Mouse (Mus musculus) thymus, adult 2 months (tissue): Measurements from ENCODE around the gene Zswim9.

Experiments used
- CTCF ChIP-seq: fragments of 200-500 bp; IDR thresholded peaks from 2 replicates; pipeline ENCODE4 v1.5.1; 2012; ENCODE audit warnings: mild to moderate bottlenecking, control low read depth, low read length, moderate library complexity, borderline replicate concordance; ENCODE audit not compliant: control insufficient read depth, poor library complexity, insufficient read depth; ENCODE audit errors: extremely low read depth
- POLR2A ChIP-seq: fragments of 200-500 bp; IDR thresholded peaks from 2 replicates; pipeline ENCODE4 v1.6.1; 2012; ENCODE audit warnings: mild to moderate bottlenecking, low read length, control low read depth, moderate library complexity; ENCODE audit not compliant: control insufficient read depth, poor library complexity, insufficient read depth; ENCODE audit errors: extremely low read depth

GRCm38 (mm10) chr7:13277833-13278232 is 688 bp downstream of the Zswim9 start:
- TF ChIP-seq POLR2A (no peak), CTCF (no peak)
